Mouse (Mus musculus): ENCODE data around the gene Hipk2. TPM values are rescaled to one million over a fixed set of nuclear protein-coding genes. Genes with fewer than 3 reads are reported as not detected.

Gene Hipk2
- polyA plus RNA-seq, 1 experiment from 2014 or later: 16.0 TPM

GRCm38 (mm10) chr6:38839891-38840290, 36.1 kb downstream of the Hipk2 start:
- H3K4me3 ChIP-seq (ENCODE audit: low read depth, low read length): no peak overlapping the region
- no peaks in the 10 kb centered on the region for H3K27me3 ChIP-seq (replicated peaks; ENCODE audit: control insufficient read depth, insufficient read depth, low read length)
- ATAC-seq (no peak), DNase-seq (ENCODE audit: low spot score) (no peak)
- no peak overlapping the region for H3K27ac ChIP-seq (ENCODE audit: low read depth, low read length)
- H3K36me3 ChIP-seq (ENCODE audit: control insufficient read depth, insufficient read depth, low read length): no peaks in the 10 kb centered on the region
- no peak overlapping the region for H3K9ac ChIP-seq (ENCODE audit: low read length)
- WGBS: 77% methylated on average over 4 of the region's 4 CpGs
- H3K4me1 ChIP-seq (ENCODE audit: control insufficient read depth, insufficient read depth, low read length): no peaks in the 10 kb centered on the region
- H3K4me2 ChIP-seq (ENCODE audit: low read length): no peak overlapping the region
- H3K9me3 ChIP-seq (replicated peaks; ENCODE audit: control insufficient read depth, low read length): no peaks in the 10 kb centered on the region

GRCm38 (mm10) chr6:38838061-38838460, 37.9 kb downstream of the Hipk2 start:
- no peak overlapping the region for H3K4me2 ChIP-seq (ENCODE audit: low read length)
- no peak for DNase-seq (ENCODE audit: low spot score)
- no peak for ATAC-seq
- no peak overlapping the region for H3K27ac ChIP-seq (ENCODE audit: low read depth, low read length)
- no peaks in the 10 kb centered on the region for H3K36me3 ChIP-seq (ENCODE audit: control insufficient read depth, insufficient read depth, low read length)
- no peaks in the 10 kb centered on the region for H3K4me1 ChIP-seq (ENCODE audit: control insufficient read depth, insufficient read depth, low read length)
- WGBS: 88% methylated on average over 4 of the region's 4 CpGs
- H3K27me3 ChIP-seq (replicated peaks; ENCODE audit: control insufficient read depth, insufficient read depth, low read length): no peaks in the 10 kb centered on the region
- H3K4me3 ChIP-seq (ENCODE audit: low read depth, low read length): no peak overlapping the region
- no peaks in the 10 kb centered on the region for H3K9me3 ChIP-seq (replicated peaks; ENCODE audit: control insufficient read depth, low read length)
- no peak overlapping the region for H3K9ac ChIP-seq (ENCODE audit: low read length)

GRCm38 (mm10) chr6:38835217-38835616, 40.7 kb downstream of the Hipk2 start:
- Histone ChIP-seq H3K27me3 (replicated peaks; ENCODE audit: control insufficient read depth, insufficient read depth, low read length) (no peaks in the 10 kb centered on the region), H3K4me3 (ENCODE audit: low read depth, low read length) (no peak overlapping the region), H3K4me1 (ENCODE audit: control insufficient read depth, insufficient read depth, low read length) (no peaks in the 10 kb centered on the region), H3K9me3 (replicated peaks; ENCODE audit: control insufficient read depth, low read length) (no peaks in the 10 kb centered on the region), H3K4me2 (ENCODE audit: low read length) (no peak overlapping the region), H3K27ac (ENCODE audit: low read depth, low read length) (no peak overlapping the region), H3K36me3 (ENCODE audit: control insufficient read depth, insufficient read depth, low read length) (no peaks in the 10 kb centered on the region), H3K9ac (ENCODE audit: low read length) (no peak overlapping the region)
- ATAC-seq (no peak), DNase-seq (ENCODE audit: low spot score) (no peak)
- WGBS: 83% methylated on average over 1 of the region's 1 CpGs

GRCm38 (mm10) chr6:38834727-38835126, 41.2 kb downstream of the Hipk2 start:
- H3K9ac ChIP-seq (ENCODE audit: low read length): no peak overlapping the region
- 79% methylated on average over 2 of the region's 2 CpGs for WGBS
- H3K36me3 ChIP-seq (ENCODE audit: control insufficient read depth, insufficient read depth, low read length): no peaks in the 10 kb centered on the region
- H3K9me3 ChIP-seq (replicated peaks; ENCODE audit: control insufficient read depth, low read length): no peaks in the 10 kb centered on the region
- ATAC-seq: no peak
- no peak overlapping the region for H3K4me3 ChIP-seq (ENCODE audit: low read depth, low read length)
- no peaks in the 10 kb centered on the region for H3K4me1 ChIP-seq (ENCODE audit: control insufficient read depth, insufficient read depth, low read length)
- H3K4me2 ChIP-seq (ENCODE audit: low read length): no peak overlapping the region
- DNase-seq (ENCODE audit: low spot score): no peak
- no peak overlapping the region for H3K27ac ChIP-seq (ENCODE audit: low read depth, low read length)
- H3K27me3 ChIP-seq (replicated peaks; ENCODE audit: control insufficient read depth, insufficient read depth, low read length): no peaks in the 10 kb centered on the region

GRCm38 (mm10) chr6:38833721-38834120, 42.2 kb downstream of the Hipk2 start:
- Histone ChIP-seq H3K4me3 (ENCODE audit: low read depth, low read length) (no peak overlapping the region), H3K4me1 (ENCODE audit: control insufficient read depth, insufficient read depth, low read length) (no peaks in the 10 kb centered on the region), H3K9ac (ENCODE audit: low read length) (no peak overlapping the region), H3K27me3 (replicated peaks; ENCODE audit: control insufficient read depth, insufficient read depth, low read length) (no peaks in the 10 kb centered on the region), H3K9me3 (replicated peaks; ENCODE audit: control insufficient read depth, low read length) (no peaks in the 10 kb centered on the region), H3K4me2 (ENCODE audit: low read length) (no peak overlapping the region), H3K36me3 (ENCODE audit: control insufficient read depth, insufficient read depth, low read length) (no peaks in the 10 kb centered on the region), H3K27ac (ENCODE audit: low read depth, low read length) (no peak overlapping the region)
- ATAC-seq: no peak
- WGBS: 90% methylated on average over 3 of the region's 3 CpGs
- DNase-seq (ENCODE audit: low spot score): no peak

GRCm38 (mm10) chr6:38829452-38829851, 46.5 kb downstream of the Hipk2 start:
- Histone ChIP-seq H3K4me1 (ENCODE audit: control insufficient read depth, insufficient read depth, low read length) (no peaks in the 10 kb centered on the region), H3K27ac (ENCODE audit: low read depth, low read length) (no peak overlapping the region), H3K4me2 (ENCODE audit: low read length) (no peak overlapping the region), H3K9me3 (replicated peaks; ENCODE audit: control insufficient read depth, low read length) (no peaks in the 10 kb centered on the region), H3K9ac (ENCODE audit: low read length) (no peak overlapping the region), H3K36me3 (ENCODE audit: control insufficient read depth, insufficient read depth, low read length) (no peaks in the 10 kb centered on the region), H3K4me3 (ENCODE audit: low read depth, low read length) (no peak overlapping the region), H3K27me3 (replicated peaks; ENCODE audit: control insufficient read depth, insufficient read depth, low read length) (no peaks in the 10 kb centered on the region)
- ATAC-seq (no peak), DNase-seq (ENCODE audit: low spot score) (no peak)
- 84% methylated on average over 3 of the region's 3 CpGs for WGBS

GRCm38 (mm10) chr6:38828211-38828610, 47.8 kb downstream of the Hipk2 start:
- Histone ChIP-seq H3K4me1 (ENCODE audit: control insufficient read depth, insufficient read depth, low read length) (no peaks in the 10 kb centered on the region), H3K27me3 (replicated peaks; ENCODE audit: control insufficient read depth, insufficient read depth, low read length) (no peaks in the 10 kb centered on the region), H3K4me3 (ENCODE audit: low read depth, low read length) (no peak overlapping the region), H3K4me2 (ENCODE audit: low read length) (no peak overlapping the region), H3K9ac (ENCODE audit: low read length) (no peak overlapping the region), H3K27ac (ENCODE audit: low read depth, low read length) (no peak overlapping the region), H3K9me3 (replicated peaks; ENCODE audit: control insufficient read depth, low read length) (no peaks in the 10 kb centered on the region), H3K36me3 (ENCODE audit: control insufficient read depth, insufficient read depth, low read length) (no peaks in the 10 kb centered on the region)
- DNase-seq (ENCODE audit: low spot score) (no peak), ATAC-seq (no peak)
- 87% methylated on average over 2 of the region's 2 CpGs for WGBS

GRCm38 (mm10) chr6:38827435-38827834, 48.5 kb downstream of the Hipk2 start:
- no peak for DNase-seq (ENCODE audit: low spot score)
- 88% methylated on average over 5 of the region's 5 CpGs for WGBS
- no peak overlapping the region for H3K4me3 ChIP-seq (ENCODE audit: low read depth, low read length)
- no peak overlapping the region for H3K27ac ChIP-seq (ENCODE audit: low read depth, low read length)
- H3K9me3 ChIP-seq (replicated peaks; ENCODE audit: control insufficient read depth, low read length): no peaks in the 10 kb centered on the region
- no peak overlapping the region for H3K4me2 ChIP-seq (ENCODE audit: low read length)
- H3K4me1 ChIP-seq (ENCODE audit: control insufficient read depth, insufficient read depth, low read length): no peaks in the 10 kb centered on the region
- no peaks in the 10 kb centered on the region for H3K27me3 ChIP-seq (replicated peaks; ENCODE audit: control insufficient read depth, insufficient read depth, low read length)
- H3K36me3 ChIP-seq (ENCODE audit: control insufficient read depth, insufficient read depth, low read length): no peaks in the 10 kb centered on the region
- H3K9ac ChIP-seq (ENCODE audit: low read length): no peak overlapping the region
- no peak for ATAC-seq

- Histone ChIP-seq H3K4me3 (ENCODE audit: low read depth, low read length) (no peak overlapping the region), H3K4me1 (ENCODE audit: control insufficient read depth, insufficient read depth, low read length) (no peaks in the 10 kb centered on the region), H3K27ac (ENCODE audit: low read depth, low read length) (no peak overlapping the region), H3K27me3 (replicated peaks; ENCODE audit: control insufficient read depth, insufficient read depth, low read length) (no peaks in the 10 kb centered on the region), H3K36me3 (ENCODE audit: control insufficient read depth, insufficient read depth, low read length) (no peaks in the 10 kb centered on the region), H3K9me3 (replicated peaks; ENCODE audit: control insufficient read depth, low read length) (no peaks in the 10 kb centered on the region), H3K9ac (ENCODE audit: low read length) (no peak overlapping the region), H3K4me2 (ENCODE audit: low read length) (no peak overlapping the region)
- DNase-seq (ENCODE audit: low spot score): no peak
- no peak for ATAC-seq
- 91% methylated on average over 3 of the region's 3 CpGs for WGBS
Observed at GRCm38 (mm10) chr6:38826857-38827256, 49.1 kb downstream of the Hipk2 start.

- Histone ChIP-seq H3K9me3 (replicated peaks; ENCODE audit: control insufficient read depth, low read length) (no peaks in the 10 kb centered on the region), H3K4me1 (ENCODE audit: control insufficient read depth, insufficient read depth, low read length) (no peaks in the 10 kb centered on the region), H3K9ac (ENCODE audit: low read length) (no peak overlapping the region), H3K4me3 (ENCODE audit: low read depth, low read length) (no peak overlapping the region), H3K27me3 (replicated peaks; ENCODE audit: control insufficient read depth, insufficient read depth, low read length) (no peaks in the 10 kb centered on the region), H3K36me3 (ENCODE audit: control insufficient read depth, insufficient read depth, low read length) (no peaks in the 10 kb centered on the region), H3K4me2 (ENCODE audit: low read length) (no peak overlapping the region), H3K27ac (ENCODE audit: low read depth, low read length) (no peak overlapping the region)
- ATAC-seq (no peak), DNase-seq (ENCODE audit: low spot score) (no peak)
Observed at GRCm38 (mm10) chr6:38825886-38826285, 50.1 kb downstream of the Hipk2 start.

All from forebrain, embryonic 14.5 days (tissue).